Mouse (Mus musculus) liver, embryonic 14.5 days (tissue): ENCODE data around the gene Ndufb7. TPM values are rescaled to one million over a fixed set of nuclear protein-coding genes. Genes with fewer than 3 reads are reported as not detected.

Experiments
- ATAC-seq: fragments of 200-750 bp; cut with Nextera tagmentation; 2 replicates; pipeline ENCODE4 v1.8.0; 2017; ENCODE audit warnings: moderate number of reproducible peaks, mild to moderate bottlenecking, moderate library complexity; ENCODE audit not compliant: insufficient read depth
- DNase-seq, 3 experiments: peaks; one replicate each; pipeline ENCODE4 v3.0.0-alpha.2; 2012 to 2013; ENCODE audit warnings: low read depth in 3 of 3, low spot score in 3 of 3
- H3K27ac ChIP-seq: fragments of 300-500 bp; sonication (generic); 2 replicates; pipeline ENCODE4 v1.5.1; 2014; ENCODE audit warnings: moderate library complexity, mild to moderate bottlenecking, control low read depth, inconsistent platforms
- H3K27me3 ChIP-seq: fragments of 300-500 bp; sonication (generic); 2 replicates; pipeline ENCODE4 v1.6.1; 2014; ENCODE audit warnings: mild to moderate bottlenecking, low read length, moderate library complexity; ENCODE audit not compliant: control insufficient read depth, insufficient read depth
- H3K36me3 ChIP-seq: fragments of 300-500 bp; sonication (generic); replicated peaks from 2 replicates; pipeline ENCODE4 v1.6.1; 2014; ENCODE audit warnings: low read depth; ENCODE audit not compliant: control insufficient read depth, insufficient read depth
- H3K4me1 ChIP-seq, 2 experiments: fragments of 200-500 bp in 1 of 2; fragments of 300-500 bp in 1 of 2; sonication (generic) in 1 of 2; replicated peaks; 2 replicates each; pipeline ENCODE4 v1.6.1; 2012 to 2014; ENCODE audit warnings: antibody characterized with exemption in 1 of 2, inconsistent platforms in 1 of 2, low read length in 1 of 2; ENCODE audit not compliant: control insufficient read depth in 2 of 2, insufficient read depth in 2 of 2
- H3K4me2 ChIP-seq: fragments of 300-500 bp; sonication (generic); 2 replicates; pipeline ENCODE4 v1.6.1; 2014; ENCODE audit warnings: low read depth, mild to moderate bottlenecking, control low read depth, moderate library complexity
- H3K4me3 ChIP-seq, 2 experiments: fragments of 200-500 bp in 1 of 2; fragments of 300-500 bp in 1 of 2; sonication (generic) in 1 of 2; 2 replicates each; pipeline ENCODE4 v1.5.1; 2012 to 2014; ENCODE audit warnings: low read depth in 2 of 2, low read length in 2 of 2, mild to moderate bottlenecking in 2 of 2, control low read depth in 1 of 2, inconsistent platforms in 1 of 2, moderate library complexity in 1 of 2; ENCODE audit not compliant: insufficient read depth in 1 of 2
- H3K9ac ChIP-seq: fragments of 300-500 bp; sonication (generic); replicated peaks from 2 replicates; pipeline ENCODE4 v1.6.1; 2014; ENCODE audit warnings: mild to moderate bottlenecking, control low read depth, moderate library complexity
- H3K9me3 ChIP-seq: fragments of 300-500 bp; sonication (generic); 2 replicates; pipeline ENCODE4 v1.6.1; 2016; ENCODE audit warnings: low read length, mixed read lengths; ENCODE audit not compliant: control insufficient read depth
- CTCF ChIP-seq: IDR thresholded peaks from 2 replicates; pipeline ENCODE4 v1.5.1; 2016; ENCODE audit warnings: antibody characterized with exemption, low read depth, control low read depth
- EP300 ChIP-seq: IDR thresholded peaks from 2 replicates; pipeline ENCODE4 v1.6.1; 2016; ENCODE audit warnings: antibody characterized with exemption, low read depth
- WGBS: fragments of 180-500 bp; shearing (Covaris S2); extraction: QIAGEN DNeasy Blood & Tissue Kit; methylation state at CpG from one replicate; pipeline ENCODE4 v1.1.7; 2014; ENCODE audit not compliant: insufficient replicate concordance; 5-methylcytosine and 5-hydroxymethylcytosine counted together
- polyA plus RNA-seq, 2 experiments: library from polyadenylated mRNA; depleted of rRNA in 1 of 2; stranded (reverse) in 1 of 2; unstranded in 1 of 2; fragments of >200 nt; fragmentation: Nextera tagmentation in 1 of 2; extraction: Ambion mirVana in 1 of 2; gene quantifications; 2 replicates each; pipeline versions ENCODE4 v1.2.1 to v1.2.3; 2012 to 2014

The Ndufb7 gene
- polyA plus RNA-seq, 2 experiments, result 197 to 290 TPM

GRCm38 (mm10) chr8:83579676-83580075, 13.2 kb downstream of the Ndufb7 start:
- WGBS, result 85% methylated on average over 8 of the region's 8 CpGs
- H3K36me3 ChIP-seq, result peaks cover 2% of the 10 kb centered on the region
- H3K4me2 ChIP-seq, result no peak overlapping the region
- H3K27me3 ChIP-seq, result no peaks in the 10 kb centered on the region
- no peaks in the 10 kb centered on the region for H3K9me3 ChIP-seq
- no peak overlapping the region for H3K4me3 ChIP-seq
- no peak overlapping the region for H3K27ac ChIP-seq
- DNase-seq (no peak), ATAC-seq (no peak)
- no peak overlapping the region for H3K9ac ChIP-seq
- no peak for TF ChIP-seq EP300
- no peak for TF ChIP-seq CTCF
- no peaks in the 10 kb centered on the region; a peak in 1 of 4 replicates for H3K4me1 ChIP-seq

- DNase-seq, result no peak
- no peak for TF ChIP-seq EP300
- Histone ChIP-seq H3K36me3 (peaks cover 2% of the 10 kb centered on the region), H3K27me3 (no peaks in the 10 kb centered on the region), H3K4me1 (no peaks in the 10 kb centered on the region; a peak in 1 of 4 replicates), H3K9me3 (no peaks in the 10 kb centered on the region), H3K4me3 (no peak overlapping the region), H3K4me2 (no peak overlapping the region), H3K27ac (no peak overlapping the region), H3K9ac (no peak overlapping the region)
- WGBS, result 81% methylated on average over 8 of the region's 8 CpGs
- no peak for ATAC-seq
Measured at GRCm38 (mm10) chr8:83580826-83581225, 14.4 kb downstream of the Ndufb7 start.

- TF ChIP-seq CTCF, result no peak
- no peak for TF ChIP-seq EP300
- Histone ChIP-seq H3K27me3 (no peaks in the 10 kb centered on the region), H3K4me1 (no peaks in the 10 kb centered on the region), H3K4me3 (no peak overlapping the region), H3K9me3 (no peaks in the 10 kb centered on the region), H3K4me2 (no peak overlapping the region), H3K9ac (no peak overlapping the region), H3K36me3 (peaks cover 2% of the 10 kb centered on the region), H3K27ac (no peak overlapping the region)
- ATAC-seq (no peak), DNase-seq (no peak)
- whole genome bisulfite sequencing, result 80% methylated on average over 8 of the region's 8 CpGs
Measured at GRCm38 (mm10) chr8:83582226-83582625, 15.8 kb downstream of the Ndufb7 start.

- Histone ChIP-seq H3K27me3 (no peaks in the 10 kb centered on the region), H3K4me3 (no peak overlapping the region), H3K9me3 (no peaks in the 10 kb centered on the region), H3K4me2 (no peak overlapping the region), H3K36me3 (peaks cover 2% of the 10 kb centered on the region), H3K9ac (no peak overlapping the region), H3K27ac (no peak overlapping the region), H3K4me1 (no peaks in the 10 kb centered on the region)
- WGBS, result 80% methylated on average over 15 of the region's 15 CpGs
- TF ChIP-seq EP300 (no peak), CTCF (no peak)
- DNase-seq (no peak), ATAC-seq (no peak)
Measured at GRCm38 (mm10) chr8:83583236-83583635, 16.8 kb downstream of the Ndufb7 start.

GRCm38 (mm10) chr8:83584771-83585170, 18.3 kb downstream of the Ndufb7 start:
- H3K27ac ChIP-seq, result no peak overlapping the region
- H3K4me2 ChIP-seq, result no peak overlapping the region
- no peaks in the 10 kb centered on the region for H3K9me3 ChIP-seq
- DNase-seq (no peak), ATAC-seq (no peak)
- H3K36me3 ChIP-seq, result peaks cover 2% of the 10 kb centered on the region
- 84% methylated on average over 1 of the region's 1 CpGs for WGBS
- H3K27me3 ChIP-seq, result no peaks in the 10 kb centered on the region
- no peak for TF ChIP-seq EP300
- TF ChIP-seq CTCF, result no peak
- no peak overlapping the region for H3K4me3 ChIP-seq
- no peaks in the 10 kb centered on the region for H3K4me1 ChIP-seq
- no peak overlapping the region for H3K9ac ChIP-seq
